Mouse (Mus musculus): ENCODE measurements around the gene Nemp2. TPM values are rescaled to one million over a fixed set of nuclear protein-coding genes. Genes with fewer than 3 reads are reported as not detected.

The Nemp2 gene
- polyA plus RNA-seq, 1 experiment from 2014 or later = 9.1 TPM

Other genes with a start within 250 kb of the Nemp2 start
- 8.8 and 11.6 TPM in 2 replicates for gene Nab1, start 130.0 kb upstream of the Nemp2 start, polyA plus RNA-seq (2016; fragmentation: Nextera tagmentation; extraction: Ambion mirVana)
- 6.7 and 8.0 TPM in 2 replicates for gene Mfsd6, start 96.8 kb downstream of the Nemp2 start, polyA plus RNA-seq (2016; fragmentation: Nextera tagmentation; extraction: Ambion mirVana)
- 20.4 and 21.2 TPM in 2 replicates for gene Inpp1, start 187.0 kb downstream of the Nemp2 start, polyA plus RNA-seq (2016; fragmentation: Nextera tagmentation; extraction: Ambion mirVana)
- 30.5 and 33.1 TPM in 2 replicates for gene Hibch, start 214.2 kb downstream of the Nemp2 start, polyA plus RNA-seq (2016; fragmentation: Nextera tagmentation; extraction: Ambion mirVana)

Measured in neural tube, embryonic 12.5 days (tissue).